Mouse (Mus musculus) liver, embryonic 14.5 days (tissue): ENCODE measurements around the gene Mapkapk2.

ENCODE experiments used
- CTCF ChIP-seq: IDR thresholded peaks from 2 replicates; pipeline ENCODE4 v1.5.1; 2016; ENCODE audit warnings: antibody characterized with exemption, low read depth, control low read depth
- EP300 ChIP-seq: IDR thresholded peaks from 2 replicates; pipeline ENCODE4 v1.6.1; 2016; ENCODE audit warnings: antibody characterized with exemption, low read depth

DNA sequence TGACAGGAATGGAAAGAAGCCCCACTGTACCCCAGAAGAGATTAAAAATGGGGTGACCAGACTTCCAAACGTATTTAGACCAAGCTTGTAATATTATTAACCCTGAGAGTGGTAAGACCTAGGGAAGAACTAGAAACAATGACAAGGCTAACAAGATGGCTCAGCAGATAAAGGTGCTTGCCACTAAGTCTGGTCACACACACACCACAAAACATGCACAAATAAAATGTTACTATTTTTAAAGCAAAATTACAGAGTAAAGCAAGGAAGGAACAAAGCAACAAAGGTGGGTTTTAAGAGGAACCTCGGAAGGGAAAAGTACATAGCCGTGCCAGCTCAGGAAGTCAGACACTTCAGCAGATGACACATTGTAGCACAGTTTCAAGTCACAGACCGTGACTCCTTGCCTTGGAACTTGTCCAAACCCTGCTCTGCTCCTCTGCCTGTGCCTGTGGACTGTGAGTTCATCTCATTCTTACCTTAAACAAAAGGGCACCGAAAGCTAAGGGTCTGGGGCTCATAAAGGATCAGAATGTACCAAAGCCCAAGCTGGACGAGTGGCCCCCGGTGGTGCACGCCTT lies 37.4 kb upstream of the Mapkapk2 start:
- no peak for TF ChIP-seq CTCF
- peak; percentile 17; the same call in 1 of the 2 replicates for TF ChIP-seq EP300
